Mouse (Mus musculus) liver, embryonic 11.5 days (tissue): ENCODE measurements around the gene Bricd5. TPM values are rescaled to one million over a fixed set of nuclear protein-coding genes. Genes with fewer than 3 reads are reported as not detected.
"Not testable (repeated sequence)": the region's sequence is repeated elsewhere in the genome, so short reads cannot be mapped to it uniquely, and the experiment has no call there.

Source experiments
- ATAC-seq: fragments of 200-750 bp; cut with Nextera tagmentation; replicated peaks from 2 replicates; pipeline ENCODE4 v1.8.0; 2017; ENCODE audit warnings: moderate number of reproducible peaks, mild to moderate bottlenecking, moderate TSS enrichment, moderate library complexity; ENCODE audit not compliant: low FRiP score
- DNase-seq: peaks from one replicate; pipeline ENCODE4 v3.0.0-alpha.2; 2017; ENCODE audit warnings: low spot score
- H3K27ac ChIP-seq: fragments of 300-500 bp; sonication (generic); 2 replicates; pipeline ENCODE4 v1.5.1; 2014; ENCODE audit warnings: mild to moderate bottlenecking, low read depth, low read length, control low read depth
- H3K27me3 ChIP-seq: fragments of 300-500 bp; sonication (generic); replicated peaks from 2 replicates; pipeline ENCODE4 v1.6.1; 2014; ENCODE audit warnings: low read length, mixed read lengths; ENCODE audit not compliant: control insufficient read depth, insufficient read depth
- H3K36me3 ChIP-seq: fragments of 300-500 bp; sonication (generic); 2 replicates; pipeline ENCODE4 v1.6.1; 2014; ENCODE audit warnings: mild to moderate bottlenecking, low read length, moderate library complexity, mixed read lengths; ENCODE audit not compliant: control insufficient read depth, insufficient read depth
- H3K4me1 ChIP-seq: fragments of 300-500 bp; sonication (generic); replicated peaks from 2 replicates; pipeline ENCODE4 v1.6.1; 2014; ENCODE audit warnings: low read length, mixed read lengths; ENCODE audit not compliant: control insufficient read depth, insufficient read depth
- H3K4me2 ChIP-seq: fragments of 300-500 bp; sonication (generic); 2 replicates; pipeline ENCODE4 v1.6.1; 2014; ENCODE audit warnings: mild to moderate bottlenecking, control low read depth, moderate library complexity
- H3K4me3 ChIP-seq: fragments of 300-500 bp; sonication (generic); 2 replicates; pipeline ENCODE4 v1.5.1; 2014; ENCODE audit warnings: low read depth, low read length, control low read depth
- H3K9ac ChIP-seq: fragments of 300-500 bp; sonication (generic); 2 replicates; pipeline ENCODE4 v1.6.1; 2014; ENCODE audit warnings: low read depth, low read length, control low read depth
- H3K9me3 ChIP-seq: fragments of 300-500 bp; sonication (generic); 2 replicates; pipeline ENCODE4 v1.6.1; 2016; ENCODE audit warnings: low read length, inconsistent platforms, mixed read lengths; ENCODE audit not compliant: control insufficient read depth
- WGBS: fragments of 180-500 bp; shearing (Covaris S2); extraction: QIAGEN DNeasy Blood & Tissue Kit; methylation state at CpG from one replicate; pipeline ENCODE4 v1.1.7; 2014; 5-methylcytosine and 5-hydroxymethylcytosine counted together
- polyA plus RNA-seq: library from polyadenylated mRNA; unstranded; fragments of >200 nt; fragmentation: Nextera tagmentation; extraction: Ambion mirVana; gene quantifications from 2 replicates; pipeline ENCODE4 v1.2.1, GENCODE M21; 2014

Bricd5 gene
- polyA plus RNA-seq, 1 experiment from 2014 or later, result 0.25 TPM

GRCm38 (mm10) chr17:24454218-24454755 is 19.4 kb upstream of the Bricd5 start:
- 5% methylated on average over 14 of the region's 14 CpGs for WGBS
- Histone ChIP-seq H3K4me1 (peaks cover 11% of the 10 kb centered on the region), H3K9me3 (no peaks in the 10 kb centered on the region), H3K4me2 (peak overlapping the region; percentile 90), H3K4me3 (peak overlapping the region; percentile 86), H3K27ac (peak overlapping the region; percentile 99), H3K36me3 (peaks cover 17% of the 10 kb centered on the region), H3K27me3 (no peaks in the 10 kb centered on the region), H3K9ac (peak overlapping the region; percentile 98)
- ATAC-seq, result no peak
- no peak for DNase-seq

GRCm38 (mm10) chr17:24454756-24455522 is 18.7 kb upstream of the Bricd5 start:
- Histone ChIP-seq H3K4me3 (peak overlapping the region; percentile 86), H3K27me3 (no peaks in the 10 kb centered on the region), H3K27ac (peak overlapping the region; percentile 99), H3K4me2 (peak overlapping the region; percentile 90), H3K9me3 (no peaks in the 10 kb centered on the region), H3K9ac (peak overlapping the region; percentile 98), H3K4me1 (peaks cover 11% of the 10 kb centered on the region), H3K36me3 (peaks cover 11% of the 10 kb centered on the region)
- WGBS, result under 1% methylated on average over 67 of the region's 67 CpGs
- DNase-seq (peak; percentile 98), ATAC-seq (peak; percentile 94)

- peak; percentile 2; the same call in 1 of the 2 replicates for ATAC-seq
- not testable (repeated sequence) for DNase-seq
- H3K27ac ChIP-seq, result peak overlapping the region; percentile 64
These were observed 18.0 kb upstream of the Bricd5 start for GRCm38 (mm10) chr17:24455523-24456206.

GRCm38 (mm10) chr17:24461580-24461979 is 12.1 kb upstream of the Bricd5 start:
- Histone ChIP-seq H3K4me1 (no peaks in the 10 kb centered on the region), H3K4me2 (no peak overlapping the region), H3K9ac (no peak overlapping the region), H3K9me3 (no peaks in the 10 kb centered on the region), H3K27me3 (no peaks in the 10 kb centered on the region), H3K36me3 (no peaks in the 10 kb centered on the region), H3K27ac (no peak overlapping the region), H3K4me3 (no peak overlapping the region)
- ATAC-seq (0 out of 2 replicates have a peak, but pooled peaks have one; percentile 47), DNase-seq (no peak)
- 59% methylated on average over 2 of the region's 2 CpGs for WGBS

More at GRCm38 (mm10) chr17:24455523-24456206, 18.0 kb upstream of the Bricd5 start:
- Histone ChIP-seq H3K4me1 (peaks cover 11% of the 10 kb centered on the region), H3K4me3 (peak overlapping the region; percentile 21; the same call in 1 of the 2 replicates), H3K9ac (peak overlapping the region; percentile 37; the same call in 1 of the 2 replicates), H3K4me2 (peak overlapping the region; percentile 51)
- not testable (repeated sequence) for H3K36me3 ChIP-seq, H3K9me3 ChIP-seq, H3K27me3 ChIP-seq
- 45% methylated on average over 10 of the region's 10 CpGs for WGBS

GRCm38 (mm10) chr17:24462932-24463331 is 10.8 kb upstream of the Bricd5 start:
- Histone ChIP-seq H3K4me2 (no peak overlapping the region), H3K9ac (no peak overlapping the region)

GRCm38 (mm10) chr17:24463374-24464133 is 10.1 kb upstream of the Bricd5 start:
- Histone ChIP-seq H3K9ac (no peak overlapping the region), H3K36me3 (no peaks in the 10 kb centered on the region), H3K4me2 (no peak overlapping the region), H3K4me3 (no peak overlapping the region), H3K27me3 (no peaks in the 10 kb centered on the region), H3K4me1 (no peaks in the 10 kb centered on the region), H3K27ac (no peak overlapping the region), H3K9me3 (no peaks in the 10 kb centered on the region)
- DNase-seq, result no peak
- no peak for ATAC-seq
- WGBS, result 45% methylated on average over 6 of the region's 6 CpGs

More at GRCm38 (mm10) chr17:24462932-24463331, 10.8 kb upstream of the Bricd5 start:
- Histone ChIP-seq H3K36me3 (no peaks in the 10 kb centered on the region), H3K27ac (no peak overlapping the region), H3K27me3 (no peaks in the 10 kb centered on the region), H3K9me3 (no peaks in the 10 kb centered on the region), H3K4me1 (no peaks in the 10 kb centered on the region), H3K4me3 (no peak overlapping the region)
- WGBS, result 75% methylated on average over 1 of the region's 1 CpGs
- ATAC-seq, result no peak
- DNase-seq, result no peak

GRCm38 (mm10) chr17:24468636-24469246 is 4.9 kb upstream of the Bricd5 start:
- Histone ChIP-seq H3K27ac (no peak overlapping the region), H3K9me3 (no peaks in the 10 kb centered on the region), H3K4me3 (no peak overlapping the region), H3K9ac (no peak overlapping the region), H3K4me1 (peaks cover 16% of the 10 kb centered on the region), H3K4me2 (no peak overlapping the region), H3K27me3 (no peaks in the 10 kb centered on the region), H3K36me3 (peaks cover 9% of the 10 kb centered on the region; the same call in 1 of the 2 replicates)
- ATAC-seq (no peak), DNase-seq (no peak)
- WGBS, result 96% methylated on average over 5 of the region's 5 CpGs
